ENCODE assay signal across 22 mouse cellular contexts in genomic region chr11:117372537-117372936, GRCm38 (mm10).
"Had no signal": no experiment of that assay in that cellular context is flagged by ENCODE, and none has a peak within 500 bp of the region (broad histone marks: within the 10 kb centered on the region; RNA-seq: fewer than 3 reads in every experiment).

No protein-coding gene starts in this region.

- H3K4me2 ChIP-seq: limb, embryonic 13.5 days; liver, embryonic 12.5 days; liver, embryonic 15.5 days; lung, embryonic 15.5 days; midbrain, embryonic 12.5 days; neural tube, embryonic 13.5 days; stomach, embryonic 15.5 days had no signal

- DNase-seq: kidney, adult 18-20 months; kidney, adult 9 months; kidney, postnatal 14 days; kidney, postnatal 4 days; liver; lung, adult 18-20 months; lung, postnatal 10 days; lung, postnatal 36 days; retina, postnatal 1 day; right cerebral cortex, postnatal 25 days; spleen, adult 18-20 months; thymus, adult 18-20 months; thymus, postnatal 14 days had no signal

- H3K9me3 ChIP-seq: limb, embryonic 13.5 days; liver, embryonic 12.5 days; liver, embryonic 15.5 days; lung, embryonic 15.5 days; midbrain, embryonic 12.5 days; neural tube, embryonic 13.5 days; stomach, embryonic 15.5 days had no signal

- H3K9ac ChIP-seq: limb, embryonic 13.5 days; liver, embryonic 12.5 days; liver, embryonic 15.5 days; lung, embryonic 15.5 days; midbrain, embryonic 12.5 days; neural tube, embryonic 13.5 days; stomach, embryonic 15.5 days had no signal

- H3K4me1 ChIP-seq: liver, embryonic 15.5 days; midbrain, embryonic 12.5 days had no signal

- H3K4me3 ChIP-seq: limb, embryonic 13.5 days; liver, embryonic 12.5 days; liver, embryonic 15.5 days; lung, embryonic 15.5 days; midbrain, embryonic 12.5 days; myocyte; neural tube, embryonic 13.5 days; stomach, embryonic 15.5 days had no signal

- ATAC-seq: liver, embryonic 12.5 days; midbrain, embryonic 16.5 days had no signal

- H3K27ac ChIP-seq: limb, embryonic 13.5 days; liver, embryonic 12.5 days; liver, embryonic 15.5 days; lung, embryonic 15.5 days; midbrain, embryonic 12.5 days had no signal

- H3K36me3 ChIP-seq: limb, embryonic 13.5 days; liver, embryonic 12.5 days; liver, embryonic 15.5 days; lung, embryonic 15.5 days; midbrain, embryonic 12.5 days; neural tube, embryonic 13.5 days; stomach, embryonic 15.5 days had no signal

- H3K27me3 ChIP-seq: limb, embryonic 13.5 days; liver, embryonic 15.5 days; lung, embryonic 15.5 days; neural tube, embryonic 13.5 days; stomach, embryonic 15.5 days had no signal
